Mouse (Mus musculus): ENCODE data around the gene Pikfyve. TPM values are rescaled to one million over a fixed set of nuclear protein-coding genes. Genes with fewer than 3 reads are reported as not detected.

Gene Pikfyve
- total and polyA plus RNA-seq, 3 experiments: 2.5 to 10.3 (median 9.6) TPM

DNA sequence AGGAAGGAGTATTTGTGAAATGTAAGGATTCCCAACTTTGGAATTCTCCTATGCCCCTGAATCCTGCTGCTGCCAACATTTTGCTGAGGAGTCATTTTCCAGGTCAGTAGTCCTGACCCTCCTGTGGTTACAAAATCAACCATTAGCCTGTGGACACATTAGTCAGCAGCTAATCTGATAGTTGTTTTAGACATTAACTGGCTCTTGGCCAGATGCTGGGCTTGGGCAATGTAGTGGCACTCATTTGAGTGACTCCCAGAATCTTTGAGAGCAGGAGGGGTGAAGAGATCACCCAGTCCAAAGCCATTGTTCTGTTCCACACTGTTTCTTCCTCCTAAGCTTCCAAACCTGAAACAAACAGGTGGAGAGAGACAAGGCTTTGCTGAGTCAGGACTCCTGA lies 31.7 kb upstream of the Pikfyve start:
- Histone ChIP-seq H3K27me3 (ENCODE audit: control insufficient read depth, insufficient read depth, low read length) (no peaks in the 10 kb centered on the region), H3K36me3 (ENCODE audit: control insufficient read depth, insufficient read depth, low read length) (peaks cover 2% of the 10 kb centered on the region), H3K4me3 (no peak overlapping the region), H3K4me1 (ENCODE audit: control insufficient read depth, insufficient read depth, low read length) (no peaks in the 10 kb centered on the region), H3K9ac (ENCODE audit: low read depth, low read length) (no peak overlapping the region), H3K27ac (no peak overlapping the region), H3K79me2 (replicated peaks; ENCODE audit: control insufficient read depth, insufficient read depth, low read length) (no peaks in the 10 kb centered on the region)
- no peak for DNase-seq
- TF ChIP-seq EP300 (IDR thresholded peaks at IDR 0.05; ENCODE audit: insufficient read depth, low read depth, low read length) (no peak), POLR2A (IDR thresholded peaks at IDR 0.05; ENCODE audit: insufficient read depth, low read depth, low read length) (no peak), CTCF (IDR thresholded peaks at IDR 0.05) (no peak)
- intact Hi-C loops (cut with DNase I): no loop called here

DNA sequence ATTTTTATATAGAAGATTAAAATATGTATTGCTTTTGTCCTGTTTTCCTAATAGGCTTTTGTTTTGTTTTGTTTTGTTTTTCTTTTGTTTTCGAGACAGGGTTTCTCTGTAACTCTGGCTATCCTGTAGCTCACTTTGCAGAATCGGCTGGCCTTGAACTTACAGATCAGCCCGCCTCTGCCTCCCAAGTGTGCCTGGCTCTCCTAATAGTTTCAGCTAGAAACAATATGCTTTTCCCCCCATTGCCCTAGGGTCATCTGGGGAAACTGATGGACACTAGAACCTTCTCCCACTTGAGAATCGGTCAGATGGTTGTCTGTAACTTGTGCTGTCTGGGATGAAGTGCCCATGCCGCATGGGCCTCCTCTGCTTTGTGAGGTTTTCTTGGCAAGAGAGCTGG lies 30.4 kb upstream of the Pikfyve start:
- DNase-seq: no peak
- H3K27ac ChIP-seq: no peak overlapping the region
- no peak overlapping the region for H3K4me3 ChIP-seq
- TF ChIP-seq CTCF (IDR thresholded peaks at IDR 0.05) (no peak), POLR2A (IDR thresholded peaks at IDR 0.05; ENCODE audit: insufficient read depth, low read depth, low read length) (no peak), EP300 (IDR thresholded peaks at IDR 0.05; ENCODE audit: insufficient read depth, low read depth, low read length) (no peak)
- intact Hi-C loops (cut with DNase I): no loop called here
- H3K36me3 ChIP-seq (ENCODE audit: control insufficient read depth, insufficient read depth, low read length): peaks cover 7% of the 10 kb centered on the region
- H3K27me3 ChIP-seq (ENCODE audit: control insufficient read depth, insufficient read depth, low read length): no peaks in the 10 kb centered on the region
- H3K79me2 ChIP-seq (replicated peaks; ENCODE audit: control insufficient read depth, insufficient read depth, low read length): no peaks in the 10 kb centered on the region
- no peaks in the 10 kb centered on the region for H3K4me1 ChIP-seq (ENCODE audit: control insufficient read depth, insufficient read depth, low read length)
- no peak overlapping the region for H3K9ac ChIP-seq (ENCODE audit: low read depth, low read length)
- WGBS: 91% methylated on average over 5 of the region's 5 CpGs

DNA sequence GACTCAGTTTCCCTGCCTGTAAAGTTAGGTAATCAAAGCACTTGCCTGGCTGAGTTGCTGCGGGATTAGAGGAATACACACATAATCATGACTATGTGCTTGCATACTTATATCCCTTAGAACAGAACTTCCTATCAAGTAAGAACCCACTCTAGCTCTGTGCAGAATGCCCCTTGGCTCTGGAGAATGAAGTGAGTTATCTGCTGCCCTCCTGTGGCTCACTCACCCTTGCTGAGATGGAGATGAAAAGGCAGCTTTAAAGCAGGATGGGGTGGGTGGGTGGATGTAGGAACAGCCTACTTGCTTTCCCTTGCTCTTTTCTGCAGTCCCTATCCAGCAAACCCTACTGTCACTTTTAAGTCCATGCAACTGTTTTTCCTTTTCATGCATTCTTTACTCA lies 24.3 kb upstream of the Pikfyve start:
- no peaks in the 10 kb centered on the region for H3K27me3 ChIP-seq (ENCODE audit: control insufficient read depth, insufficient read depth, low read length)
- no peak overlapping the region for H3K4me3 ChIP-seq
- 91% methylated on average over 1 of the region's 1 CpGs for WGBS
- H3K9ac ChIP-seq (ENCODE audit: low read depth, low read length): no peak overlapping the region
- H3K36me3 ChIP-seq (ENCODE audit: control insufficient read depth, insufficient read depth, low read length): peaks cover 17% of the 10 kb centered on the region
- no peaks in the 10 kb centered on the region for H3K79me2 ChIP-seq (replicated peaks; ENCODE audit: control insufficient read depth, insufficient read depth, low read length)
- TF ChIP-seq POLR2A (IDR thresholded peaks at IDR 0.05; ENCODE audit: insufficient read depth, low read depth, low read length) (no peak), CTCF (IDR thresholded peaks at IDR 0.05) (no peak), EP300 (IDR thresholded peaks at IDR 0.05; ENCODE audit: insufficient read depth, low read depth, low read length) (no peak)
- no peak for DNase-seq
- intact Hi-C loops (cut with DNase I): no loop called here
- no peak overlapping the region for H3K27ac ChIP-seq
- no peaks in the 10 kb centered on the region for H3K4me1 ChIP-seq (ENCODE audit: control insufficient read depth, insufficient read depth, low read length)

DNA sequence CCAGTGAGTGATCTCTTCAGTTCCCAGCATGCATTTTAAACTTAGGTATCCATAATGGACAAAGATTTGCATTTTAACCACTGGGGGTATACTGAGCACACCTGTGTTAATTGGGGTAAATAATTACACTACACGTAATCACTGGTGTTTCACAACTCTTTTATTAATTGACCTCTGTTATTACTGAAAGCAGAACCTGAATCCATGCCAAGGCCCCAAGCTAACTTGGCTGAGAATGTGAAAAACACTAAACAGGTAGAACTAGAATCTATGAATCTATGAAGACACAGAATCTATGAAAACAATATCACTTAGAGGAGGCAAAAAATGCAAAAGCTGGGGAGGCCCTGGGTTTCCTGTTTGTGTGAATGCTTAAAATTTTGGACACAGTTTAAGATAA lies 19.0 kb upstream of the Pikfyve start:
- Histone ChIP-seq H3K9ac (ENCODE audit: low read depth, low read length) (no peak overlapping the region), H3K4me1 (ENCODE audit: control insufficient read depth, insufficient read depth, low read length) (no peaks in the 10 kb centered on the region), H3K4me3 (no peak overlapping the region), H3K79me2 (replicated peaks; ENCODE audit: control insufficient read depth, insufficient read depth, low read length) (no peaks in the 10 kb centered on the region), H3K27me3 (ENCODE audit: control insufficient read depth, insufficient read depth, low read length) (no peaks in the 10 kb centered on the region), H3K27ac (no peak overlapping the region), H3K36me3 (ENCODE audit: control insufficient read depth, insufficient read depth, low read length) (peaks cover 21% of the 10 kb centered on the region)
- intact Hi-C loops (cut with DNase I): no loop called here
- WGBS: 96% methylated on average over 1 of the region's 1 CpGs
- no peak for DNase-seq
- TF ChIP-seq EP300 (IDR thresholded peaks at IDR 0.05; ENCODE audit: insufficient read depth, low read depth, low read length) (no peak), CTCF (IDR thresholded peaks at IDR 0.05) (no peak), POLR2A (IDR thresholded peaks at IDR 0.05; ENCODE audit: insufficient read depth, low read depth, low read length) (no peak)

DNA sequence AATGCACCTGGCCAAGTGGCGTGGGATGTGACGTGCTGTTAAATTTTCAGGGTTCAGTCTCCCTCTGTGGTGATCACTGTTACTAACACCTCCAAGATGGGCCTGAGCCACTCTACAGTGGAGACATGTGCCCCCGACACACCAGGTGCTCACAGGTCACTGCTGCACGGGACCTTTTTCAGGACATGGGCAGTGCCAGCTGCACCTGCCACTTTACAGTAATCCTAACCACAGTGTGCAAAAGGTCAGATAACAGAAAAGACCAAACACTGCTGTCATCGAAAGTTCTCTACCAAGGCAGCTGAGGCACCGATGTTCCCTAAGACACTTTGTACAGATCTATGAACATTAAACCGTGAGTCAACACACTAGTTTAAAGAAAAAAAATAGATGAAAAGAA lies 16.9 kb upstream of the Pikfyve start:
- intact Hi-C loops (cut with DNase I): no loop called here
- no peaks in the 10 kb centered on the region for H3K4me1 ChIP-seq (ENCODE audit: control insufficient read depth, insufficient read depth, low read length)
- no peaks in the 10 kb centered on the region for H3K79me2 ChIP-seq (replicated peaks; ENCODE audit: control insufficient read depth, insufficient read depth, low read length)
- WGBS: 89% methylated on average over 7 of the region's 7 CpGs
- peaks cover 24% of the 10 kb centered on the region for H3K36me3 ChIP-seq (ENCODE audit: control insufficient read depth, insufficient read depth, low read length)
- no peak overlapping the region for H3K9ac ChIP-seq (ENCODE audit: low read depth, low read length)
- no peak for DNase-seq
- TF ChIP-seq POLR2A (IDR thresholded peaks at IDR 0.05; ENCODE audit: insufficient read depth, low read depth, low read length) (no peak), EP300 (IDR thresholded peaks at IDR 0.05; ENCODE audit: insufficient read depth, low read depth, low read length) (no peak), CTCF (IDR thresholded peaks at IDR 0.05) (no peak)
- no peak overlapping the region for H3K27ac ChIP-seq
- no peaks in the 10 kb centered on the region for H3K27me3 ChIP-seq (ENCODE audit: control insufficient read depth, insufficient read depth, low read length)
- H3K4me3 ChIP-seq: no peak overlapping the region

DNA sequence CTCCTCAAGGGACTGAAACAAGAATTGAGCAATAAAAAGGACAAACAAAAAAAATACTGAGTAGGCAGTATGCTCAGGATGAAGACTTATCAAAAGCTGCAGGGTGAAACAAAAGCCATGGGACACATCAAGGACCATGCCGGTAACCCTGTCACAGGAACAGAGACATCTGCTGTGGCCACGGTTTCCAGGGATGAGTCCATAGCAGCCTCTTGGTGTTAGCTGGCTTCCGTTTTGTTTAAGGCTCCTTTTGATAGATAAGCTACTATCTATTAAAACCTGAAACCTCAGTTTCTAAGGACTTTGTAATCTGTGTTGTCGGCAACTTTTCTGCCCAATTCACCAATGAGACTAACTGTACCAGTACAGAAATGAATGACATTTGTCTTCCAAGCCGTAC lies 16.5 kb upstream of the Pikfyve start:
- TF ChIP-seq POLR2A (IDR thresholded peaks at IDR 0.05; ENCODE audit: insufficient read depth, low read depth, low read length) (no peak), CTCF (IDR thresholded peaks at IDR 0.05) (no peak), EP300 (IDR thresholded peaks at IDR 0.05; ENCODE audit: insufficient read depth, low read depth, low read length) (no peak)
- Histone ChIP-seq H3K27me3 (ENCODE audit: control insufficient read depth, insufficient read depth, low read length) (no peaks in the 10 kb centered on the region), H3K36me3 (ENCODE audit: control insufficient read depth, insufficient read depth, low read length) (peaks cover 22% of the 10 kb centered on the region), H3K4me3 (no peak overlapping the region), H3K27ac (no peak overlapping the region), H3K9ac (ENCODE audit: low read depth, low read length) (no peak overlapping the region), H3K79me2 (replicated peaks; ENCODE audit: control insufficient read depth, insufficient read depth, low read length) (no peaks in the 10 kb centered on the region), H3K4me1 (ENCODE audit: control insufficient read depth, insufficient read depth, low read length) (no peaks in the 10 kb centered on the region)
- WGBS: 79% methylated on average over 5 of the region's 5 CpGs
- DNase-seq: no peak
- intact Hi-C loops (cut with DNase I): no loop called here
